8 mouse cellular contexts compared by ENCODE assay signal in genomic region chr1:81594183-81594515, GRCm38 (mm10).
DNase-seq lines count a peak whose midpoint lies in the region; ATAC-seq and TF ChIP-seq lines count a peak whose summit lies in the region.

No protein-coding gene starts in this region.

- intact Hi-C loops in left cerebral cortex, postnatal 10 days (cut with DNase I): loop anchor here (10.0 kb wide), 1 partner anchor 691 kb away; no protein-coding TSS in a partner anchor

- H3K27me3 ChIP-seq in kidney, embryonic 14.5 days (ENCODE audit: control insufficient read depth, insufficient read depth, low read length): no peaks in the 10 kb centered on the region
- H3K27me3 ChIP-seq in embryonic facial prominence, embryonic 15.5 days: no peaks in the 10 kb centered on the region
- no peaks in the 10 kb centered on the region for H3K27me3 ChIP-seq in hindbrain, embryonic 15.5 days
- no peaks in the 10 kb centered on the region for H3K27me3 ChIP-seq in midbrain, postnatal 0 days (ENCODE audit: insufficient read depth, low read length)

- DNase-seq in kidney, postnatal 14 days: no peak
- peak; percentile 45 for DNase-seq in midbrain, postnatal 0 days (ENCODE audit: low spot score)
- DNase-seq in left cerebral cortex, postnatal 10 days (ENCODE audit: extremely low spot score in 1 of 2, low spot score in 2 of 2): no peak
- no peak for DNase-seq in left cerebral cortex, adult 18-20 months (ENCODE audit: low spot score in 2 of 2)
- DNase-seq in frontal cortex, postnatal 10 days (ENCODE audit: low spot score in 2 of 2): no peak

- H3K9ac ChIP-seq in kidney, embryonic 14.5 days (ENCODE audit: low read depth, low read length): peak overlapping the region; percentile 38; the same call in 1 of the 2 replicates
- no peak overlapping the region for H3K9ac ChIP-seq in embryonic facial prominence, embryonic 15.5 days
- H3K9ac ChIP-seq in hindbrain, embryonic 15.5 days: peak overlapping the region; percentile 69
- peak overlapping the region; percentile 54 for H3K9ac ChIP-seq in midbrain, postnatal 0 days (replicated peaks; ENCODE audit: low read length, poor library complexity, severe bottlenecking)

- H3K4me2 ChIP-seq in kidney, embryonic 14.5 days (replicated peaks; ENCODE audit: low read depth, low read length): peak overlapping the region; percentile 50
- peak overlapping the region; percentile 58 for H3K4me2 ChIP-seq in embryonic facial prominence, embryonic 15.5 days (replicated peaks)
- H3K4me2 ChIP-seq in hindbrain, embryonic 15.5 days: peak overlapping the region; percentile 73
- H3K4me2 ChIP-seq in midbrain, postnatal 0 days (ENCODE audit: low read depth, low read length, poor library complexity, severe bottlenecking): peak overlapping the region; percentile 67

- no peaks in the 10 kb centered on the region for H3K36me3 ChIP-seq in kidney, embryonic 14.5 days (ENCODE audit: control insufficient read depth, insufficient read depth, low read length)
- no peaks in the 10 kb centered on the region for H3K36me3 ChIP-seq in embryonic facial prominence, embryonic 15.5 days
- H3K36me3 ChIP-seq in hindbrain, embryonic 15.5 days: no peaks in the 10 kb centered on the region
- H3K36me3 ChIP-seq in midbrain, postnatal 0 days (ENCODE audit: insufficient read depth, low read length): no peaks in the 10 kb centered on the region

- H3K9me3 ChIP-seq in kidney, embryonic 14.5 days (ENCODE audit: control insufficient read depth, low read length): no peaks in the 10 kb centered on the region
- no peaks in the 10 kb centered on the region for H3K9me3 ChIP-seq in embryonic facial prominence, embryonic 15.5 days (replicated peaks)
- H3K9me3 ChIP-seq in hindbrain, embryonic 15.5 days: no peaks in the 10 kb centered on the region
- H3K9me3 ChIP-seq in midbrain, postnatal 0 days (ENCODE audit: low read length): no peaks in the 10 kb centered on the region

- ATAC-seq in kidney, embryonic 14.5 days (ENCODE audit: low FRiP score, low TSS enrichment): no peak
- no peak for ATAC-seq in embryonic facial prominence, embryonic 15.5 days (ENCODE audit: insufficient number of reproducible peaks, low FRiP score, low TSS enrichment, low read depth)
- peak; percentile 32; the same call in 1 of the 2 replicates for ATAC-seq in hindbrain, embryonic 15.5 days (ENCODE audit: low FRiP score, low read depth)
- peak; percentile 32; the same call in 1 of the 2 replicates for ATAC-seq in midbrain, postnatal 0 days (ENCODE audit: low FRiP score)

- TF ChIP-seq CTCF in midbrain, postnatal 0 days (IDR thresholded peaks at IDR 0.05): no peak

- peak overlapping the region; percentile 26; the same call in 1 of the 2 replicates for H3K27ac ChIP-seq in kidney, embryonic 14.5 days (ENCODE audit: low read depth, low read length)
- H3K27ac ChIP-seq in embryonic facial prominence, embryonic 15.5 days (replicated peaks): peak overlapping the region; percentile 31; the same call in 1 of the 2 replicates
- peak overlapping the region; percentile 96 for H3K27ac ChIP-seq in hindbrain, embryonic 15.5 days (replicated peaks)
- peak overlapping the region; percentile 82 for H3K27ac ChIP-seq in midbrain, postnatal 0 days (ENCODE audit: low read depth, low read length)

- H3K4me3 ChIP-seq in kidney, embryonic 14.5 days (ENCODE audit: low read length): peak overlapping the region; percentile 41
- peak overlapping the region; percentile 39 for H3K4me3 ChIP-seq in embryonic facial prominence, embryonic 15.5 days (replicated peaks)
- H3K4me3 ChIP-seq in hindbrain, embryonic 15.5 days: peak overlapping the region; percentile 42
- H3K4me3 ChIP-seq in midbrain, postnatal 0 days (ENCODE audit: low read depth, low read length): peak overlapping the region; percentile 40

- H3K4me1 ChIP-seq in kidney, embryonic 14.5 days (ENCODE audit: control insufficient read depth, insufficient read depth, low read length): no peaks in the 10 kb centered on the region
- H3K4me1 ChIP-seq in embryonic facial prominence, embryonic 15.5 days: peaks cover 8% of the 10 kb centered on the region; the same call in 1 of the 2 replicates
- peaks cover 17% of the 10 kb centered on the region for H3K4me1 ChIP-seq in hindbrain, embryonic 15.5 days (replicated peaks)
- H3K4me1 ChIP-seq in midbrain, postnatal 0 days (ENCODE audit: insufficient read depth, low read length): no peaks in the 10 kb centered on the region; the same call in 1 of the 2 replicates

- 11% methylated on average over 5 of the region's 5 CpGs for WGBS in kidney, embryonic 14.5 days
- 5% methylated on average over 5 of the region's 5 CpGs for WGBS in embryonic facial prominence, embryonic 15.5 days
- WGBS in hindbrain, embryonic 15.5 days: under 1% methylated on average over 5 of the region's 5 CpGs
- WGBS in midbrain, postnatal 0 days: 1% methylated on average over 5 of the region's 5 CpGs

Comparison
In these comparisons a context has a peak if more than half of its experiments do, and no peak if none do; other contexts are left out.
1. ATAC-seq: peak in hindbrain, embryonic 15.5 days (single experiment) and midbrain, postnatal 0 days (single experiment); none in kidney, embryonic 14.5 days (single experiment) and embryonic facial prominence, embryonic 15.5 days (single experiment).
2. H3K27ac ChIP-seq: peak in every context shown above with its lines; median percentile 96 in hindbrain, embryonic 15.5 days; 82 in midbrain, postnatal 0 days; 31 in embryonic facial prominence, embryonic 15.5 days; 26 in kidney, embryonic 14.5 days.
3. Peak in every context shown above with its lines, with median percentiles within 50 percentile points of each other: H3K4me2 ChIP-seq and H3K4me3 ChIP-seq.